Mouse (Mus musculus) frontal cortex, adult (tissue): ENCODE data around the gene Mcf2l.

Experiments
- ATAC-seq: cut with Nextera tagmentation; 2 replicates; pipeline ENCODE4 v1.9.2; 2017; ENCODE audit warnings: mild to moderate bottlenecking, moderate library complexity, mixed read lengths; ENCODE audit not compliant: low TSS enrichment

Gene Mcf2l

GRCm38 (mm10) chr8:12874194-12874791 lies 687 bp downstream of the Mcf2l start:
- peak; percentile 60 for ATAC-seq

DNA sequence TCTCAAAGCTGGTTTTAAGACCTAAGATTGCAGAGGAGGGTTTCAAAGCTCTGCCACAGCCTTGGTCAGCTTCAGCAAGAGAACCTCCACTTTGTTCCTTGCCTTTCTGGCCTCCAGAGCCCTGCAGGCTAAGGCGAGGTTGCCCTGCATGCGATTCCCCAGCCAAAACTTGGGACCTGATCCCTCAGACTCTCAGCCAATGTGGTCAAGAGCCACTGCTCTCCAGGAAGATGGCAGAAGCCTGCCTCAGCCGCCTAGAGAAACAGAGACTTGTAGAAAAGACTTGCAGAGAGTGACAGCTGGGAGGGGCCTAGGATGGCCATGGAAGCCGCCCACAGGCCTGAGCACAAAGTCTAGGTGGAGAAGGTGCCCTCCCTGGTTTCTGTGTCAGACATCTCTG lies 1.4 kb downstream of the Mcf2l start:
- ATAC-seq = no peak

GRCm38 (mm10) chr8:12877126-12877525 lies 3.5 kb downstream of the Mcf2l start:
- ATAC-seq = no peak

DNA sequence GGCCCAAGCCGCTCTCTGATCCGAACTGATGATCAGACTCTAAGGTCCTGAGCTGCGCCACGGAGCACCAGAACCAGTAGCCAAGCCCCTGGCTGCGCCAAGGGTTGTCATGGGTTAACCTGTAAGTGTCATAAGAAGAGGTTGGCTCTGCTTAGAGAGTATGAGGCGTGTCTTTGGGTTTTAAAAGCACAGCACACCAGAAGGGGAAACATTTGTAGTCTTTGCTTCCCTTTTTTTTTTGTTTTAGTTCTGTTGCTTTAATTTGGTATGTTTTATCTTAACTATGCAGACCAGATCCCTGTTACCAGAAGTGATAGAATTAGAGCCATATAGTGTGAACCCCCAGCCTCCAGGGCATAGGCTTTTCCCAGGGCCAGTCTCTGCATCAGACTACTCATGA lies 6.6 kb downstream of the Mcf2l start:
- no peak for ATAC-seq

DNA sequence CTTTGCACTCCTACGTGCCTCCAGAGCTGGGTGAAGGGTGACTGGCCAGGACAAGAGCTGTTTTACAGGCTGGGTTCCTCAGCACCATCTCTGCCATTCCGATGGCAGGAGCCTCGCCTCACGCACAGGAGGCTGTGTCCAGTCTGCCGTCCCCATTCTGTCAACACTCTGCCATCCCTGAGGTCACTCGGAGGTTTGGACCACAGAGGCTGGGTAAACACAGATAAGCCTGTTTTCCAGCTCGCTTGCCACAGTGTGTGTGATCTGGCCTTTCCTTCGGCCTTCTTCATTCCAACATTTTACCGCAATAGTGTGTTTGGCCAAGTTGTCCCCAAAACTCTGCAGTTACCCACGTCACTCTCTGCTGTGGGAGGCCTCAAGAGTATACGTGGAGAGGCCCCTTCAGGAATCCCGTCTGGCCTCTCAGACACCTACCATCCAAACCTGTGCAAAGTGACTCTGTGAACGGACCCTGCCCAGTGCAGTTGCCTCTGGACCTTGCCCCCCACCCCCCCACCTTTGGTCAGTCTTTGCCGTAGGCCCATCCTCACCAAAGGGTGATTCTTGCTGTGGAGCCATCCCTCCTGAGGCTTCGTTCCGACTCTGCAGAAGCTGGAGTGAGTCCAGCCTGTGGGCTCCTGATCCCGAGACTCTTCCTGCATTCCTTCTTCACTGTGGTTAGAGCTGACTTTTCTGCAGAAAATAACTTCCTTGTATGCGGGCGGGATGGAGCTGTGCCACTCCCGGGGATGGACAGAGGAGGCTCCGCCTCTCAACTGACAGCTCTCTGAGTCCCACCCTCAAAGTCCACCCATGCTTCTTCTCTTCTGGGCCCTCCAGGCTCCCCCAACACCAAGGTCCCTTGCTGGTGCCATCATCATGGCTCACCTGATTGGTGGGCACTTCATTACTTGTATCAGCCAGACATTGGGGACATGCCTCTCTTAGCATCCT lies 9.7 kb downstream of the Mcf2l start:
- ATAC-seq = no peak

- ATAC-seq = no peak
Measured at GRCm38 (mm10) chr8:12887772-12888435, 14.3 kb downstream of the Mcf2l start.

GRCm38 (mm10) chr8:12889046-12889598 lies 15.5 kb downstream of the Mcf2l start:
- peak; percentile 58 for ATAC-seq

GRCm38 (mm10) chr8:12892882-12893446 lies 19.4 kb downstream of the Mcf2l start:
- ATAC-seq = no peak

GRCm38 (mm10) chr8:12893797-12894578 lies 20.4 kb downstream of the Mcf2l start:
- ATAC-seq = no peak

DNA sequence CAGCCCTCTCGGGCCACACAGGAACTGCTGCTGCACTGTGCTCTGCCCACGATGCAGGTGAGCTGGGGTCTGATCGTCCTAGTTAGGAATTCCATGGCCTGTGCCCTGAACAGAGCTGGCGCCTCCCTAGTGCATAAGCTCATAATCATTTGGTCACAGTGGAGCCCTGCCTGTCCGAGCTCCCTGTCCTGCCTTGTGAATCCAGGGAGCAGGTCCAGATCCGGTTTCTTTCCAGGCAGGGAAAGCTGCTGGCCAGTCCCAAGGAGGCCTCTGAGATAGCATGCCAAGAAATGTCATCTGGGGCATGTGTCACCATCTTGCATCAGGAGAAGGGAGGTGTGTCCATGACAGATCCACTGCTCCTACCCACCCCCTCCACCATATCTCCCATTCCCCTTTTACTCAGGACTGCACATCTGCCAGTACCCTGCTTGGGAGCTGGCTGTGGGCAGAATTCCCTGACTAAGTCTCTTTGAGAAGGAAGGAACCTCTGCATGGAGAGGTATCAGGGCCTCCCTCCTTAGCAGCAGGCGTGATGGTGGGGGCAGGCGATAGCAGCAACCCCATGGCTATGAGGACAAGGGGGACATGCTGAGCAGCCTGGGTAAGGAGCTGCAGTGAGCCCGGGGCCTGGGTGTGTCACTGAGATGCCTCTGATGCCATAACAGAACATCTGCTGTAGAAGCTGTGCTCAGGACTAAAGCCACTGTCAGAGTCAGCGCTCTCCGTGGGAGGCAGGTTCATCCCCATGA lies 21.4 kb downstream of the Mcf2l start:
- ATAC-seq = no peak

DNA sequence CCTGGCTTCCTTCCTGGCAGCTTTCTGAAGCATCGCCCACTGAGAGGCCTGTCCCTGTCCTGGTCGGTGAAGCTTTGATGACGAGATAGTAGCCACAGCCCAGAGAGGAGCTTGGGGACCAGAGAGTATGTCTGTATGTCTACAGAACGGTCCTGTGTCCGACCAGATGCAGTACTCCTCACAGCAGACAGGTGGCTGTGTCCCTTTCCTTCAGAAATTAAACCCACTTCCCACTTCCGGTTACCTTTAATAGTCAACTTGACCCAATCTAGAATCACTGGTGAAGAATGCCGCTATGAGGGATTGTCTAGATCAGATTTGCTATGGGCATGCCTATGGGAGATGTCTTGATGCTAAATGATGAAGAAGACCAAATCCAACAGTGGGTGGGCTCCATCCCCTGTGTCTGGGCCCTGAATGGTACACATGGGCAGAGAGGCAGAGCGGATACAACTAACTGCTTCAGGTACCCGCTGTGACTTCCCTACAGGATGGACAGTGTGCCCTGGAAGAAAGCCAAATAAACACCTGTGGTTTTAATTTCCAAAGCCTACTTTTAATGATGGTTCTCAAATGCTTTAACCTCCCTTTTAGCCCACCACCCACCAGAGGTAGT lies 22.0 kb downstream of the Mcf2l start:
- no peak for ATAC-seq

DNA sequence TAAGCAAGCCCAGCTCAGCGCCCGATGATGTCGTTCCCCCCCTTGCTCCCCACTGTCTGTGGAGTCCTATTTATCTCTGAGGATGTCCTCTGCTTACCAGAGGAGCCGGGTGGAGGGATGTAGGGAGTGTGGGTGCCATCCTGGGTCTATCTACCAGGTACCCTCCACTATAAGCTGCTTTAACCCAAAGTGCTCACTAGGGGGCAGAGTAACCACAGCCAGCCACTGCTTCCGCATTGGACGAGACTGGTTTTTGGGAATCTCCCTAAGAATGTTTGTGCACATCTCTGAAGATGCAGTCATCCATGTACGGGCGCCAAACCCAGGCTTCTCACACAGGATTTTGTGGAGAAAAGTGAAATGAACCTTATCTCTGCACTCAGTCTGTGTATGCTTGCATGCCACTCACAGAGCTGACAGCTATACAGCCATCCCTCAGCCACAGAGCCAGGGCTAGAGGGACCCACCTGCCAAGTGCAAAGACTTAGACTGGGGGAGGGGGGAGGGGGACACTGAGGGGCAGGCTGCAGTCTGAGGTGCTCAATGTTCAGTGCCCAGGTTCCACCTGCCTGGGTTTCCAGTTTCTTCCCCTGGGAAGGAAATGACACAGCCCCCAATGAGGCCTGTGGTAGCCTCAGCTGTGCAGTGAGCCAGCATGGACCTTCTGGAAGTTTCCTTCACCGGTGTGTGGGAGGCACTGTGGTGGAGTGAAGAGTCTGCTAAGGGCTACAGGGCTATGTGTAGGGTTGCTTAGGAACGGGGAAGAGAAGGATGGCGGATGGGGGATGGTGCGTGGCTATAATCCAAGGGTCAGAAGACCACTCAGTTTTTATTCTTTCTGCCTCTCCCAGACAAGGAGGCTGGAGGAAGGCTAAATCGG lies 23.1 kb downstream of the Mcf2l start:
- ATAC-seq = peak; percentile 83

DNA sequence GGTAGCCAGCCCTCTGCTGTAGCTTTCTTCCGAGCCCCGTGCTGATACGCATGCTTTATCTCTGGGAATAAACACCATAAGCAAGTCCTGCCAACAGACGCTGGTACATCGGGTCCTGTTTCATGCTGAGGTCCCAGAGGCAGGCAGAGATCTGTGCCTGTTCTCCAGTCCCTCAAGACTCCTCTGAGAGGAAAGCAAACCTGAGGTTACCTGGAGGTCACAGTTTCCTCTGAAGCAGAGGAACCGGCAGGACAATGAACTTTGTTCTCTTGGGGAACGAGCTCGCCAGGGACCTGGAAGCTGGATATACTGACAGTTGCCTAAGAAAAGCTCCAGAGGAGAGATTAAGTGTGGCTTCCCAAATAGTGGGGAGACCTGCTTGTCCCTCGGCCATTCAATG lies 24.2 kb downstream of the Mcf2l start:
- ATAC-seq = no peak

- ATAC-seq = no peak
Measured at GRCm38 (mm10) chr8:12903790-12904415, 30.3 kb downstream of the Mcf2l start.

DNA sequence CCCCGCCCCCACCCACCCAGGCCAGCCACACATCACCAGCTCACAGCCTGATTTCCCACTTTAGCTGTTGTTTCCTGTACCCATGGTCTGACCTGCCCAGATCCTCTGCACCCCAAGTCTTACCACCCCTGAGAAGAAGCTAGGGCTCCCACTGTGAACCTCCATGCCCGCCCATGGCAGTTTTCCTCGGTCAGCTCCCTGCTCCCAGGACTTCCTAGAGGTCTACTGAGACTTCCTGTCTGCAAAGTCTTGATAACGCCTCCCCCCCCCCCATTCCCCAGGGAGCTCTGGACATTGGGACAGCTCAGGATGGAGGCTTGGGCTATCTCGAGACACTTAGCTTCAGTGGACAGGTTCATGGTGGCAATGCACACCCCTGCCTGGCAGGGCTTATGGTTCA lies 31.5 kb downstream of the Mcf2l start:
- no peak for ATAC-seq

- no peak for ATAC-seq
Measured at GRCm38 (mm10) chr8:12905599-12906321, 32.2 kb downstream of the Mcf2l start.

GRCm38 (mm10) chr8:12906597-12906996 lies 33.0 kb downstream of the Mcf2l start:
- ATAC-seq = no peak

- no peak for ATAC-seq
Measured at GRCm38 (mm10) chr8:12907730-12908129, 34.1 kb downstream of the Mcf2l start.
